ENCODE assay signal across 8 mouse cellular contexts in the genomic region with DNA sequence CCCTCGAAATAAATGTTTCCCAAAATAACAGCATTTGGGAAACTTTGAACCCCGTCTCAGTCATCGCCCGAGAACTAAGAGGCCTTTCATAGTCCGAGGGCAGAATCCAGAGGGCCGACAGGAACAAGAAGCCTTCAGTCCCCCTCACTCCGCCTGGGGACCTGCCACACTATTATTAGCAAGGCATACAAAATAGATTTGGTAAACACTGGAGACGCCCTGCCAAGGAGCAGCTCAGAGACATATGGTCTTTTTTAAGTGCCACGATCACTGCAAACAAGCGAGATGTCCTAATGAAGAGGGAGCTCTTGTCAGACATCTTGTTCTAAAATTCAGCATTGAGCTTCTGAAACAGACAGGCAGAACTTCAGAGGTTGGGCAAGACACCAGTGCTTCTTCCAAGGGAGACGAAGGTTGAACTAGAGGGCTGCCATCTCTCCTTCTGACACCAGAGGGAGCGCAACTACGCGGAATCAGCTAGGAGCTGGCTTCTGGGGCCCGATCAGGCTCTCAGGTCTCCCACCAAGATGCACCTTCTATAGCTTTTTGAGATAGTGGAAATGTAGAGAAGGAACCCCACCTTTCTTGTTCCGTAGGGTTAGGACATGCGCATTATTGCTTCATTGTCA.
A peak's percentile ranks its signal among the peaks of the same experiment; 100 is the strongest.
DNase-seq lines count a peak whose midpoint lies in the region; ATAC-seq and TF ChIP-seq lines count a peak whose summit lies in the region.

No protein-coding gene starts in this region.

- TF ChIP-seq CTCF in kidney, adult 2 months (conservative IDR thresholded peaks at IDR 0.05; ENCODE audit: insufficient read depth, insufficient read length, low read depth, low read length), result peak; percentile 73

- H3K9ac ChIP-seq in kidney, embryonic 16.5 days (replicated peaks; ENCODE audit: low read length), result no peak overlapping the region
- H3K9ac ChIP-seq in limb, embryonic 14.5 days (ENCODE audit: low read depth, low read length, severe bottlenecking), result no peak overlapping the region

- no peak overlapping the region for H3K27ac ChIP-seq in kidney, adult 2 months (ENCODE audit: insufficient read depth, low read depth, low read length)
- H3K27ac ChIP-seq in kidney, embryonic 16.5 days (ENCODE audit: low read length), result no peak overlapping the region
- H3K27ac ChIP-seq in limb, embryonic 14.5 days (replicated peaks; ENCODE audit: low read depth, low read length), result no peak overlapping the region

- no peak overlapping the region for H3K4me3 ChIP-seq in kidney, adult 2 months (ENCODE audit: insufficient read depth, low read depth, low read length)
- H3K4me3 ChIP-seq in kidney, embryonic 16.5 days (ENCODE audit: low read length), result no peak overlapping the region
- H3K4me3 ChIP-seq in limb, embryonic 14.5 days (replicated peaks; ENCODE audit: low read length), result no peak overlapping the region

- ATAC-seq in kidney, embryonic 16.5 days (ENCODE audit: low FRiP score, low TSS enrichment), result no peak
- ATAC-seq in common myeloid progenitor, adult 5-6 weeks (replicated peaks; ENCODE audit: low read depth, poor library complexity, severe bottlenecking), result peak; percentile 66; the same call in 1 of the 2 replicates
- no peak for ATAC-seq in limb, embryonic 14.5 days (ENCODE audit: low FRiP score, low read depth)

- no peak for TF ChIP-seq POLR2A in kidney, adult 2 months (IDR thresholded peaks at IDR 0.05; ENCODE audit: low read depth, low read length)
- no peak for TF ChIP-seq POLR2A in limb, embryonic 14.5 days (IDR thresholded peaks at IDR 0.05; ENCODE audit: borderline replicate concordance, extremely low read depth, insufficient read depth, insufficient read length)

- DNase-seq in kidney, adult 2 months, result peak; percentile 54
- peak; percentile 25 to 31 for DNase-seq in gastrocnemius, adult 8-10 months (ENCODE audit: low spot score in 2 of 2)
- DNase-seq in kidney, adult 8-10 months, result peak; percentile 34 to 76
- DNase-seq in limb, embryonic 14.5 days (ENCODE audit: low spot score), result peak; percentile 80
- DNase-seq in ovary, postnatal 36 days (ENCODE audit: low spot score), result peak; percentile 71
- peak; percentile 53 to 84 for DNase-seq in urinary bladder, postnatal 4 days (ENCODE audit: low spot score in 2 of 2)

- no peaks in the 10 kb centered on the region for H3K9me3 ChIP-seq in kidney, embryonic 16.5 days (ENCODE audit: low read length)
- H3K9me3 ChIP-seq in limb, embryonic 14.5 days (ENCODE audit: control insufficient read depth, low read length), result no peaks in the 10 kb centered on the region

- H3K4me1 ChIP-seq in kidney, adult 2 months (ENCODE audit: control insufficient read depth, insufficient read depth, low read length), result no peaks in the 10 kb centered on the region
- H3K4me1 ChIP-seq in kidney, embryonic 16.5 days (ENCODE audit: insufficient read depth, low read length), result no peaks in the 10 kb centered on the region
- H3K4me1 ChIP-seq in limb, embryonic 14.5 days (ENCODE audit: control insufficient read depth, insufficient read depth, low read length), result no peaks in the 10 kb centered on the region

- 40% methylated on average over 17 of the region's 17 CpGs for WGBS in kidney, adult 2 months
- WGBS in kidney, embryonic 16.5 days, result 41% methylated on average over 17 of the region's 17 CpGs
- 48% methylated on average over 17 of the region's 17 CpGs for WGBS in limb, embryonic 14.5 days

- H3K27me3 ChIP-seq in kidney, adult 2 months (replicated peaks; ENCODE audit: control insufficient read depth, insufficient read depth, low read length), result no peaks in the 10 kb centered on the region
- H3K27me3 ChIP-seq in kidney, embryonic 16.5 days (ENCODE audit: insufficient read depth, low read length), result no peaks in the 10 kb centered on the region
- no peaks in the 10 kb centered on the region for H3K27me3 ChIP-seq in limb, embryonic 14.5 days (ENCODE audit: control insufficient read depth, insufficient read depth, low read length)

- no peak overlapping the region for H3K4me2 ChIP-seq in kidney, embryonic 16.5 days (replicated peaks; ENCODE audit: low read depth, low read length)
- no peak overlapping the region for H3K4me2 ChIP-seq in limb, embryonic 14.5 days (replicated peaks; ENCODE audit: low read depth, low read length, severe bottlenecking)

- H3K36me3 ChIP-seq in kidney, adult 2 months (ENCODE audit: control insufficient read depth, insufficient read depth, low read length), result no peaks in the 10 kb centered on the region
- H3K36me3 ChIP-seq in kidney, embryonic 16.5 days (ENCODE audit: insufficient read depth, low read length), result no peaks in the 10 kb centered on the region
- H3K36me3 ChIP-seq in limb, embryonic 14.5 days (ENCODE audit: control insufficient read depth, insufficient read depth, low read length), result no peaks in the 10 kb centered on the region

Comparison
In these comparisons a context has a peak if more than half of its experiments do, and no peak if none do; other contexts are left out.
1. DNase-seq: peak in every context shown above with its lines; median percentile 80 in limb, embryonic 14.5 days; 71 in ovary, postnatal 36 days; 68 in urinary bladder, postnatal 4 days; 55 in kidney, adult 8-10 months; 54 in kidney, adult 2 months; 28 in gastrocnemius, adult 8-10 months.